Mouse (Mus musculus) heart, adult 18-20 months (tissue): Measurements from ENCODE around the gene Homer3. TPM values are rescaled to one million over a fixed set of nuclear protein-coding genes. Genes with fewer than 3 reads are reported as not detected.
A peak's percentile ranks its signal among the peaks of the same experiment; 100 is the strongest.

Experiments
- DNase-seq, 2 experiments: peaks; one replicate each; pipeline ENCODE4 v3.0.0; 2021 to 2022; ENCODE audit warnings: mixed read lengths in 1 of 2
- long read RNA-seq, 2 experiments: library from polyadenylated mRNA; stranded (forward); transcript quantifications; one replicate each; pipeline ENCODE4 v2.0.0; 2021
- total RNA-seq, 2 experiments: library from RNA; stranded (reverse); gene quantifications; 2 replicates each; pipeline ENCODE4 v1.2.3; 2021

The Homer3 gene
- 1 to 10 TPM; 7.7 to 8.4 TPM for total RNA-seq
- long read RNA-seq, experiment 1, transcript Homer3-203 (10 exons, 2,445 nt): major isoform, 8 of 14 reads
- long read RNA-seq, experiment 1, partial matches to known transcripts: 1 of 14 reads
- long read RNA-seq, experiment 1, other reads (novel, unspliced or antisense): 5 of 14 reads
- long read RNA-seq, experiment 2, partial matches to known transcripts: 0 of 4 reads
- long read RNA-seq, experiment 2, other reads (novel, unspliced or antisense): 3 of 4 reads

- peak; percentile 93 to 96 for DNase-seq
These were observed at the start of gene Homer3 for GRCm38 (mm10) chr8:70282603-70283135. Homer3 (plus strand) TSS chr8:70282827.

GRCm38 (mm10) chr8:70233606-70234005 lies 49.0 kb upstream of the Homer3 start:
- no peak for DNase-seq

GRCm38 (mm10) chr8:70234080-70234780 lies 48.4 kb upstream of the Homer3 start, which contains the start of the genes Sugp2 and Armc6:
Sugp2 (plus strand) TSS chr8:70234226.
Armc6 (minus strand) TSS chr8:70234466.
- peak; percentile 97 for DNase-seq

GRCm38 (mm10) chr8:70234781-70235128 lies 47.9 kb upstream of the Homer3 start:
- DNase-seq: no peak

GRCm38 (mm10) chr8:70237842-70238241 lies 44.8 kb upstream of the Homer3 start:
- no peak for DNase-seq

GRCm38 (mm10) chr8:70240642-70241041 lies 42.0 kb upstream of the Homer3 start:
- no peak for DNase-seq

- DNase-seq: no peak
These were observed 36.0 kb upstream of the Homer3 start for GRCm38 (mm10) chr8:70246622-70247021.

GRCm38 (mm10) chr8:70247841-70248240 lies 34.8 kb upstream of the Homer3 start:
- no peak for DNase-seq

- DNase-seq: no peak
These were observed 28.0 kb upstream of the Homer3 start for GRCm38 (mm10) chr8:70254628-70255027.

GRCm38 (mm10) chr8:70257456-70257855 lies 25.2 kb upstream of the Homer3 start:
- DNase-seq: no peak

- peak in 1 of 2 experiments; percentile 55 for DNase-seq
These were observed 24.0 kb upstream of the Homer3 start for GRCm38 (mm10) chr8:70258600-70258999.

- DNase-seq: no peak
These were observed 23.6 kb upstream of the Homer3 start for GRCm38 (mm10) chr8:70259043-70259442.

GRCm38 (mm10) chr8:70267674-70268073 lies 15.0 kb upstream of the Homer3 start:
- DNase-seq: no peak

GRCm38 (mm10) chr8:70268311-70268710 lies 14.3 kb upstream of the Homer3 start:
- no peak for DNase-seq

- peak; percentile 28 to 37 for DNase-seq
These were observed 13.6 kb upstream of the Homer3 start for GRCm38 (mm10) chr8:70268799-70269565.

- DNase-seq: peak; percentile 34 to 67
These were observed 9.7 kb upstream of the Homer3 start for GRCm38 (mm10) chr8:70272949-70273348.

GRCm38 (mm10) chr8:70274350-70274749 lies 8.3 kb upstream of the Homer3 start:
- no peak for DNase-seq

GRCm38 (mm10) chr8:70276476-70276875 lies 6.2 kb upstream of the Homer3 start:
- peak; percentile 26 to 67 for DNase-seq

GRCm38 (mm10) chr8:70278175-70278574 lies 4.5 kb upstream of the Homer3 start:
- no peak for DNase-seq

GRCm38 (mm10) chr8:70279266-70279665 lies 3.4 kb upstream of the Homer3 start:
- no peak for DNase-seq

GRCm38 (mm10) chr8:70281001-70281400 lies 1.6 kb upstream of the Homer3 start:
- DNase-seq: no peak
